In genomic region chr9:79045314-79045713, GRCm38 (mm10) we compare ENCODE assay signal across 9 mouse cellular contexts.
DNase-seq lines count a peak whose midpoint lies in the region; ATAC-seq and TF ChIP-seq lines count a peak whose summit lies in the region.
"Had no signal": no experiment of that assay in that cellular context is flagged by ENCODE, and none has a peak within 500 bp of the region (broad histone marks: within the 10 kb centered on the region; RNA-seq: fewer than 3 reads in every experiment).

No protein-coding gene starts in this region.

- ATAC-seq in forebrain, postnatal 0 days: no peak
- no peak for ATAC-seq in forebrain, embryonic 12.5 days (ENCODE audit: low FRiP score)
- no peak for ATAC-seq in midbrain, embryonic 16.5 days
- no peak for ATAC-seq in megakaryocyte progenitor cell, adult 5-6 weeks (replicated peaks; ENCODE audit: poor library complexity)
- no peak for ATAC-seq in intestine, embryonic 16.5 days

- H3K4me1 ChIP-seq in forebrain, postnatal 0 days (ENCODE audit: insufficient read depth): no peaks in the 10 kb centered on the region
- H3K4me1 ChIP-seq in forebrain, embryonic 12.5 days: no peaks in the 10 kb centered on the region
- H3K4me1 ChIP-seq in midbrain, embryonic 10.5 days: no peaks in the 10 kb centered on the region
- H3K4me1 ChIP-seq in midbrain, embryonic 16.5 days (ENCODE audit: control insufficient read depth, insufficient read depth, low read length): no peaks in the 10 kb centered on the region
- H3K4me1 ChIP-seq in intestine, embryonic 16.5 days (ENCODE audit: control insufficient read depth, insufficient read depth, low read length): no peaks in the 10 kb centered on the region
- H3K4me1 ChIP-seq: lung, embryonic 15.5 days had no signal

- H3K9ac ChIP-seq in forebrain, postnatal 0 days: no peak overlapping the region
- H3K9ac ChIP-seq in forebrain, embryonic 12.5 days: no peak overlapping the region
- no peak overlapping the region for H3K9ac ChIP-seq in midbrain, embryonic 16.5 days (ENCODE audit: low read depth, low read length)
- no peak overlapping the region for H3K9ac ChIP-seq in intestine, embryonic 16.5 days (ENCODE audit: low read depth, low read length)
- H3K9ac ChIP-seq: lung, embryonic 15.5 days had no signal

- no peak overlapping the region for H3K4me3 ChIP-seq in forebrain, postnatal 0 days (ENCODE audit: low read depth, low read length)
- H3K4me3 ChIP-seq in forebrain, embryonic 12.5 days (replicated peaks): no peak overlapping the region
- H3K4me3 ChIP-seq in midbrain, embryonic 10.5 days: no peak overlapping the region
- H3K4me3 ChIP-seq in midbrain, embryonic 16.5 days (ENCODE audit: low read depth, low read length): no peak overlapping the region
- H3K4me3 ChIP-seq in intestine, embryonic 16.5 days (ENCODE audit: low read length): no peak overlapping the region
- H3K4me3 ChIP-seq: lung, embryonic 15.5 days had no signal

- H3K27me3 ChIP-seq in forebrain, postnatal 0 days (ENCODE audit: insufficient read depth, low read length): no peaks in the 10 kb centered on the region
- no peaks in the 10 kb centered on the region for H3K27me3 ChIP-seq in forebrain, embryonic 12.5 days
- H3K27me3 ChIP-seq in midbrain, embryonic 10.5 days (ENCODE audit: low read depth, poor library complexity, severe bottlenecking): no peaks in the 10 kb centered on the region
- H3K27me3 ChIP-seq in midbrain, embryonic 16.5 days (ENCODE audit: control insufficient read depth, insufficient read depth, low read depth, low read length): no peaks in the 10 kb centered on the region
- no peaks in the 10 kb centered on the region for H3K27me3 ChIP-seq in intestine, embryonic 16.5 days (replicated peaks; ENCODE audit: control insufficient read depth, insufficient read depth, low read length)
- H3K27me3 ChIP-seq: lung, embryonic 15.5 days had no signal

- WGBS in forebrain, postnatal 0 days: 11% methylated on average over 2 of the region's 2 CpGs
- WGBS in forebrain, embryonic 12.5 days: 4% methylated on average over 2 of the region's 2 CpGs
- 6% methylated on average over 2 of the region's 2 CpGs for WGBS in midbrain, embryonic 10.5 days
- 8% methylated on average over 2 of the region's 2 CpGs for whole genome bisulfite sequencing in midbrain, embryonic 16.5 days
- WGBS in intestine, embryonic 16.5 days: 11% methylated on average over 2 of the region's 2 CpGs

- no peak for DNase-seq in forebrain, postnatal 0 days
- DNase-seq in midbrain, embryonic 10.5 days (ENCODE audit: low spot score): peak; percentile 33
- DNase-seq in c-Kit-positive CD71-negative TER-119-negative erythroid progenitor cells, embryonic 14.5 days (ENCODE audit: low read depth): peak; percentile 9
- DNase-seq in lung, postnatal 25 days (ENCODE audit: low spot score): peak; percentile 10

- no peak overlapping the region for H3K4me2 ChIP-seq in forebrain, postnatal 0 days (ENCODE audit: low read depth)
- H3K4me2 ChIP-seq in forebrain, embryonic 12.5 days: no peak overlapping the region
- no peak overlapping the region for H3K4me2 ChIP-seq in midbrain, embryonic 16.5 days (ENCODE audit: low read length)
- H3K4me2 ChIP-seq in intestine, embryonic 16.5 days (ENCODE audit: low read depth, low read length): no peak overlapping the region
- H3K4me2 ChIP-seq: lung, embryonic 15.5 days had no signal

- no peaks in the 10 kb centered on the region for H3K9me3 ChIP-seq in forebrain, postnatal 0 days (ENCODE audit: low read length)
- H3K9me3 ChIP-seq in forebrain, embryonic 12.5 days: no peaks in the 10 kb centered on the region
- H3K9me3 ChIP-seq in midbrain, embryonic 10.5 days (replicated peaks): no peaks in the 10 kb centered on the region
- no peaks in the 10 kb centered on the region for H3K9me3 ChIP-seq in midbrain, embryonic 16.5 days (replicated peaks; ENCODE audit: control insufficient read depth, low read length, poor library complexity, severe bottlenecking)
- H3K9me3 ChIP-seq in intestine, embryonic 16.5 days (ENCODE audit: control insufficient read depth, low read length): no peaks in the 10 kb centered on the region
- H3K9me3 ChIP-seq: lung, embryonic 15.5 days had no signal

- peak; percentile 35 for TF ChIP-seq CTCF in forebrain, postnatal 0 days (IDR thresholded peaks at IDR 0.05; ENCODE audit: low read depth)

- no peak overlapping the region for H3K27ac ChIP-seq in forebrain, postnatal 0 days (ENCODE audit: low read depth, low read length)
- no peak overlapping the region for H3K27ac ChIP-seq in forebrain, embryonic 12.5 days
- H3K27ac ChIP-seq in midbrain, embryonic 10.5 days (replicated peaks): no peak overlapping the region
- H3K27ac ChIP-seq in midbrain, embryonic 16.5 days (ENCODE audit: low read length): no peak overlapping the region
- no peak overlapping the region for H3K27ac ChIP-seq in intestine, embryonic 16.5 days (ENCODE audit: low read length)
- H3K27ac ChIP-seq: lung, embryonic 15.5 days had no signal

- H3K36me3 ChIP-seq in forebrain, postnatal 0 days (ENCODE audit: insufficient read depth): no peaks in the 10 kb centered on the region
- H3K36me3 ChIP-seq in forebrain, embryonic 12.5 days (replicated peaks): no peaks in the 10 kb centered on the region
- H3K36me3 ChIP-seq in midbrain, embryonic 10.5 days: no peaks in the 10 kb centered on the region
- H3K36me3 ChIP-seq in midbrain, embryonic 16.5 days (ENCODE audit: control insufficient read depth, insufficient read depth, low read length): no peaks in the 10 kb centered on the region
- H3K36me3 ChIP-seq in intestine, embryonic 16.5 days (ENCODE audit: control insufficient read depth, insufficient read depth, low read length): no peaks in the 10 kb centered on the region
- H3K36me3 ChIP-seq: lung, embryonic 15.5 days had no signal
